ENCODE assay signal across 13 mouse cellular contexts in the genomic region with DNA sequence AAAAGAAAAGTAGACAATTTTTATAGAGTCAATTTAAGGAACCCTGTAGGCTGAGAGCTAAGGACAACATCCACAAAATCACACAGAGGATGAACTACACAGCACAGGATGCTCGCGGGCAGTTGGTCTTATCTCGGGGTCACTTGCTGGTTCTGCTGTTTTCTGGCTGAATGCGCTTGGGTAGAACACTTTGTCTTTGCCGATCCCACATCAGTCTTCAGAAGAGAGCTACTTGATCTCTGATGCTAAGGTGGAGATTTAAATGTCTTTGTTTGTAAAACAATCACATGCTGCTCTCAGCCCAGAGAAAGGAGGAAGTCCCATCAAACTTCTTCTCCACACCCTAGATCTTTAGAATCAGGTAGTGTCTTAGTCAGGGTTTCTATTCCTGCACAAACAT. TPM values are rescaled to one million over a fixed set of nuclear protein-coding genes. Genes with fewer than 3 reads are reported as not detected.
"Had no signal": no experiment of that assay in that cellular context is flagged by ENCODE, and none has a peak within 500 bp of the region (broad histone marks: within the 10 kb centered on the region; RNA-seq: fewer than 3 reads in every experiment).

No protein-coding gene starts in this region.

- H3K4me2 ChIP-seq: limb, embryonic 12.5 days; liver, embryonic 13.5 days; lung, embryonic 15.5 days; midbrain, embryonic 13.5 days; neural tube, embryonic 15.5 days; stomach, embryonic 15.5 days had no signal

- H3K4me1 ChIP-seq: limb, embryonic 12.5 days; lung, embryonic 15.5 days; midbrain, embryonic 13.5 days; neural tube, embryonic 15.5 days; stomach, embryonic 15.5 days had no signal

- H3K27ac ChIP-seq: left cerebral cortex, adult 2 months; limb, embryonic 12.5 days; liver, embryonic 13.5 days; lung, embryonic 15.5 days; midbrain, embryonic 13.5 days; neural tube, embryonic 15.5 days; stomach, embryonic 15.5 days had no signal

- H3K9ac ChIP-seq: limb, embryonic 12.5 days; liver, embryonic 13.5 days; liver, postnatal 0 days; lung, embryonic 15.5 days; midbrain, embryonic 13.5 days; neural tube, embryonic 15.5 days; stomach, embryonic 15.5 days had no signal

- DNase-seq: kidney, adult 8-10 months; kidney, postnatal 25 days; liver; liver, embryonic 13.5 days; liver, postnatal 0 days; lung, postnatal 14 days had no signal

- H3K4me3 ChIP-seq: left cerebral cortex, adult 2 months; limb, embryonic 12.5 days; liver, embryonic 13.5 days; lung, embryonic 15.5 days; midbrain, embryonic 13.5 days; neural tube, embryonic 15.5 days; stomach, embryonic 15.5 days had no signal

- ATAC-seq: intestine, postnatal 0 days; liver, postnatal 0 days; midbrain, embryonic 13.5 days had no signal

- H3K27me3 ChIP-seq: limb, embryonic 12.5 days; liver, embryonic 13.5 days; lung, embryonic 15.5 days; midbrain, embryonic 13.5 days; neural tube, embryonic 15.5 days; stomach, embryonic 15.5 days had no signal

- H3K9me3 ChIP-seq: limb, embryonic 12.5 days; liver, embryonic 13.5 days; lung, embryonic 15.5 days; midbrain, embryonic 13.5 days; neural tube, embryonic 15.5 days; stomach, embryonic 15.5 days had no signal

- H3K36me3 ChIP-seq: limb, embryonic 12.5 days; liver, embryonic 13.5 days; lung, embryonic 15.5 days; midbrain, embryonic 13.5 days; neural tube, embryonic 15.5 days; stomach, embryonic 15.5 days had no signal

RNA-seq across cellular contexts. Expression of a gene that starts 9.0 kb away (rescaled TPM):
- total RNA-seq: left cerebral cortex, adult 2 months had no signal
